Mouse (Mus musculus): ENCODE results near the gene Pip4k2c. TPM values are rescaled to one million over a fixed set of nuclear protein-coding genes. Genes with fewer than 3 reads are reported as not detected.
A peak's percentile ranks its signal among the peaks of the same experiment; 100 is the strongest.
"Not testable (repeated sequence)": the region's sequence is repeated elsewhere in the genome, so short reads cannot be mapped to it uniquely, and the experiment has no call there.

Gene Pip4k2c
- polyA plus RNA-seq, 1 experiment from 2014 or later = 45.0 TPM

GRCm38 (mm10) chr10:127165354-127165653, 46.1 kb downstream of the Pip4k2c start:
- under 1% methylated on average over 41 of the region's 42 CpGs for WGBS
- no peak for TF ChIP-seq CTCF (IDR thresholded peaks at IDR 0.05; ENCODE audit: low read depth)
- peak; percentile 48 for ATAC-seq (replicated peaks; ENCODE audit: low FRiP score, low read depth)
- no peak for DNase-seq (ENCODE audit: low spot score)
- Histone ChIP-seq H3K4me1 (replicated peaks; ENCODE audit: insufficient read depth, low read length) (peaks cover 6% of the 10 kb centered on the region; the same call in 1 of the 2 replicates), H3K36me3 (ENCODE audit: insufficient read depth, low read length) (no peaks in the 10 kb centered on the region), H3K27me3 (ENCODE audit: insufficient read depth, low read length) (no peaks in the 10 kb centered on the region), H3K9me3 (replicated peaks; ENCODE audit: low read length) (no peaks in the 10 kb centered on the region), H3K9ac (ENCODE audit: low read depth, low read length) (peak overlapping the region; percentile 65), H3K4me2 (ENCODE audit: low read length) (peak overlapping the region; percentile 93), H3K4me3 (replicated peaks; ENCODE audit: low read depth, low read length) (peak overlapping the region; percentile 57), H3K27ac (peak overlapping the region; percentile 52; the same call in 1 of the 2 replicates)

- H3K9me3 ChIP-seq (replicated peaks; ENCODE audit: low read length) = no peaks in the 10 kb centered on the region
- peak within 1 kb of the TSS; percentile 65 for H3K9ac ChIP-seq (ENCODE audit: low read depth, low read length)
- peak within 1 kb of the TSS; percentile 52; the same call in 1 of the 2 replicates for H3K27ac ChIP-seq
- TF ChIP-seq CTCF (IDR thresholded peaks at IDR 0.05; ENCODE audit: low read depth) = peak; percentile 82
- 2% methylated on average over 52 of the region's 52 CpGs for WGBS
- H3K4me1 ChIP-seq (replicated peaks; ENCODE audit: insufficient read depth, low read length) = peaks cover 6% of the 10 kb centered on the region; the same call in 1 of the 2 replicates
- peak; percentile 89 for DNase-seq (ENCODE audit: low spot score)
- H3K4me2 ChIP-seq (ENCODE audit: low read length) = peak within 1 kb of the TSS; percentile 93
- ATAC-seq (replicated peaks; ENCODE audit: low FRiP score, low read depth) = peak; percentile 87
- H3K36me3 ChIP-seq (ENCODE audit: insufficient read depth, low read length) = no peaks in the 10 kb centered on the region
- H3K4me3 ChIP-seq (replicated peaks; ENCODE audit: low read depth, low read length) = peak within 1 kb of the TSS; percentile 57
- H3K27me3 ChIP-seq (ENCODE audit: insufficient read depth, low read length) = no peaks in the 10 kb centered on the region
These were observed 46.6 kb downstream of the Pip4k2c start, which contains the start of gene B4galnt1 for GRCm38 (mm10) chr10:127164631-127165353. B4galnt1 (plus strand) TSS chr10:127165225.

GRCm38 (mm10) chr10:127164190-127164589, 47.2 kb downstream of the Pip4k2c start:
- Histone ChIP-seq H3K27me3 (ENCODE audit: insufficient read depth, low read length) (no peaks in the 10 kb centered on the region), H3K4me3 (replicated peaks; ENCODE audit: low read depth, low read length) (no peak overlapping the region), H3K4me1 (replicated peaks; ENCODE audit: insufficient read depth, low read length) (peaks cover 6% of the 10 kb centered on the region; the same call in 1 of the 2 replicates), H3K36me3 (ENCODE audit: insufficient read depth, low read length) (no peaks in the 10 kb centered on the region), H3K9me3 (replicated peaks; ENCODE audit: low read length) (no peaks in the 10 kb centered on the region), H3K9ac (ENCODE audit: low read depth, low read length) (no peak overlapping the region), H3K4me2 (ENCODE audit: low read length) (no peak overlapping the region; the same call in 1 of the 2 replicates), H3K27ac (no peak overlapping the region)
- 88% methylated on average over 4 of the region's 4 CpGs for WGBS
- ATAC-seq (replicated peaks; ENCODE audit: low FRiP score, low read depth) = no peak
- no peak for TF ChIP-seq CTCF (IDR thresholded peaks at IDR 0.05; ENCODE audit: low read depth)
- no peak for DNase-seq (ENCODE audit: low spot score)

GRCm38 (mm10) chr10:127162771-127163261, 48.6 kb downstream of the Pip4k2c start:
- DNase-seq (ENCODE audit: low spot score); H3K4me3 ChIP-seq (replicated peaks; ENCODE audit: low read depth, low read length); H3K9me3 ChIP-seq (replicated peaks; ENCODE audit: low read length); H3K27me3 ChIP-seq (ENCODE audit: insufficient read depth, low read length); H3K9ac ChIP-seq (ENCODE audit: low read depth, low read length); H3K27ac ChIP-seq; H3K4me1 ChIP-seq (replicated peaks; ENCODE audit: insufficient read depth, low read length); H3K4me2 ChIP-seq (ENCODE audit: low read length); ATAC-seq (replicated peaks; ENCODE audit: low FRiP score, low read depth); H3K36me3 ChIP-seq (ENCODE audit: insufficient read depth, low read length): not testable (repeated sequence)
- WGBS = 59% methylated on average over 7 of the region's 7 CpGs

GRCm38 (mm10) chr10:127160728-127161127, 50.7 kb downstream of the Pip4k2c start:
- WGBS = 70% methylated on average over 3 of the region's 3 CpGs
- Histone ChIP-seq H3K27me3 (ENCODE audit: insufficient read depth, low read length) (no peaks in the 10 kb centered on the region), H3K9ac (ENCODE audit: low read depth, low read length) (no peak overlapping the region), H3K27ac (no peak overlapping the region), H3K36me3 (ENCODE audit: insufficient read depth, low read length) (no peaks in the 10 kb centered on the region), H3K4me2 (ENCODE audit: low read length) (no peak overlapping the region), H3K9me3 (replicated peaks; ENCODE audit: low read length) (no peaks in the 10 kb centered on the region), H3K4me1 (replicated peaks; ENCODE audit: insufficient read depth, low read length) (peaks cover 5% of the 10 kb centered on the region; the same call in 1 of the 2 replicates), H3K4me3 (replicated peaks; ENCODE audit: low read depth, low read length) (no peak overlapping the region)
- DNase-seq (ENCODE audit: low spot score) (no peak), ATAC-seq (replicated peaks; ENCODE audit: low FRiP score, low read depth) (no peak)
- TF ChIP-seq CTCF (IDR thresholded peaks at IDR 0.05; ENCODE audit: low read depth) = no peak

- Histone ChIP-seq H3K27ac (no peak overlapping the region), H3K4me1 (replicated peaks; ENCODE audit: insufficient read depth, low read length) (no peaks in the 10 kb centered on the region), H3K4me3 (replicated peaks; ENCODE audit: low read depth, low read length) (no peak overlapping the region), H3K9me3 (replicated peaks; ENCODE audit: low read length) (no peaks in the 10 kb centered on the region), H3K4me2 (ENCODE audit: low read length) (no peak overlapping the region), H3K36me3 (ENCODE audit: insufficient read depth, low read length) (no peaks in the 10 kb centered on the region), H3K9ac (ENCODE audit: low read depth, low read length) (no peak overlapping the region), H3K27me3 (ENCODE audit: insufficient read depth, low read length) (no peaks in the 10 kb centered on the region)
- whole genome bisulfite sequencing = 73% methylated on average over 9 of the region's 9 CpGs
- TF ChIP-seq CTCF (IDR thresholded peaks at IDR 0.05; ENCODE audit: low read depth) = no peak
- ATAC-seq (replicated peaks; ENCODE audit: low FRiP score, low read depth) = no peak
- DNase-seq (ENCODE audit: low spot score) = no peak
These were observed 51.3 kb downstream of the Pip4k2c start for GRCm38 (mm10) chr10:127160081-127160480.
